Mouse (Mus musculus) CH12.LX (cell line): ENCODE measurements around the gene R3hdm2. TPM values are rescaled to one million over a fixed set of nuclear protein-coding genes. Genes with fewer than 3 reads are reported as not detected.

Experiments
- DNase-seq: peaks from one replicate; pipeline ENCODE4 v3.0.0-alpha.2; 2013; ENCODE audit errors: extremely low read depth
- H3K27ac ChIP-seq: 2 replicates; pipeline ENCODE4 v1.5.1; 2012; ENCODE audit warnings: low read depth, mild to moderate bottlenecking, control low read depth, moderate library complexity; ENCODE audit not compliant: insufficient read depth
- H3K27me3 ChIP-seq: replicated peaks from 2 replicates; pipeline ENCODE3; 2012; ENCODE audit warnings: inconsistent platforms
- H3K36me3 ChIP-seq, 2 experiments: replicated peaks in 1 of 2; 2 replicates each; pipeline versions ENCODE3 to v1.6.1; 2012; ENCODE audit warnings: inconsistent platforms in 1 of 2, low read length in 1 of 2, mild to moderate bottlenecking in 1 of 2, mixed read lengths in 1 of 2, moderate library complexity in 1 of 2; ENCODE audit not compliant: control insufficient read depth in 1 of 2, insufficient read depth in 1 of 2
- H3K4me1 ChIP-seq, 2 experiments: 2 replicates each; pipeline ENCODE4 v1.6.1; 2012; ENCODE audit warnings: inconsistent platforms in 1 of 2, moderate library complexity in 1 of 2; ENCODE audit not compliant: insufficient read depth in 2 of 2, control insufficient read depth in 1 of 2
- H3K4me2 ChIP-seq: 2 replicates; pipeline ENCODE4 v1.6.1; 2012; ENCODE audit warnings: low read depth, mild to moderate bottlenecking, control low read depth; ENCODE audit not compliant: poor library complexity, insufficient read depth, severe bottlenecking
- H3K4me3 ChIP-seq, 3 experiments: fragments of 150-350 bp in 1 of 3; sonication (generic) in 1 of 3; replicated peaks in 1 of 3; 2 replicates each; pipeline versions ENCODE3 to v1.5.1; 2011 to 2012; ENCODE audit warnings: low read depth in 2 of 3, low read length in 2 of 3, mild to moderate bottlenecking in 2 of 3, moderate library complexity in 2 of 3, control low read depth in 1 of 3, improper control_type of control experiment in 1 of 3, inconsistent platforms in 1 of 3, mixed read lengths in 1 of 3; ENCODE audit not compliant: poor library complexity in 1 of 3
- H3K79me2 ChIP-seq: replicated peaks from 2 replicates; pipeline ENCODE4 v1.6.1; 2012; ENCODE audit warnings: mild to moderate bottlenecking, moderate library complexity; ENCODE audit not compliant: control insufficient read depth, poor library complexity, insufficient read depth, severe bottlenecking; ENCODE audit errors: extremely low read depth
- H3K9ac ChIP-seq: 2 replicates; pipeline ENCODE4 v1.6.1; 2012; ENCODE audit warnings: low read depth, mild to moderate bottlenecking, control low read depth, moderate library complexity; ENCODE audit not compliant: insufficient read depth
- H3K9me3 ChIP-seq: replicated peaks from 2 replicates; pipeline ENCODE3; 2012; ENCODE audit warnings: low read length, inconsistent platforms, mixed read lengths
- BHLHE40 ChIP-seq: IDR thresholded peaks from 2 replicates; pipeline ENCODE4 v1.6.1; 2011; ENCODE audit warnings: mild to moderate bottlenecking, low read depth, low read length, improper control_type of control experiment
- CHD1 ChIP-seq: IDR thresholded peaks from 2 replicates; pipeline ENCODE4 v1.6.1; 2012; ENCODE audit warnings: low read depth, low read length, improper control_type of control experiment, inconsistent platforms
- CTCF ChIP-seq, 2 experiments: IDR thresholded peaks in 1 of 2; conservative IDR thresholded peaks in 1 of 2; 2 replicates each; pipeline ENCODE4 v1.5.1; 2011 to 2012; ENCODE audit warnings: low read depth in 2 of 2, low read length in 2 of 2, improper control_type of control experiment in 1 of 2, inconsistent platforms in 1 of 2, mild to moderate bottlenecking in 1 of 2, moderate library complexity in 1 of 2
- ELF1 ChIP-seq: IDR thresholded peaks from 2 replicates; pipeline ENCODE4 v1.6.1; 2014; ENCODE audit warnings: low read depth, mild to moderate bottlenecking, inconsistent platforms, low read length, improper control_type of control experiment
- GABPA ChIP-seq: IDR thresholded peaks from 2 replicates; pipeline ENCODE4 v1.6.1; 2012; ENCODE audit warnings: low read depth, low read length, improper control_type of control experiment, inconsistent platforms; ENCODE audit not compliant: insufficient replicate concordance
- HCFC1 ChIP-seq: IDR thresholded peaks from 2 replicates; pipeline ENCODE4 v1.6.1; 2012; ENCODE audit warnings: low read depth, mild to moderate bottlenecking, inconsistent platforms, low read length, improper control_type of control experiment
- JUN ChIP-seq: IDR thresholded peaks from 2 replicates; pipeline ENCODE4 v1.6.1; 2011; ENCODE audit warnings: low read depth, mild to moderate bottlenecking, low read length, improper control_type of control experiment, moderate library complexity; ENCODE audit not compliant: insufficient read depth
- KAT2A ChIP-seq: IDR thresholded peaks from 2 replicates; pipeline ENCODE4 v1.6.1; 2012; ENCODE audit warnings: low read length, improper control_type of control experiment, inconsistent platforms; ENCODE audit not compliant: insufficient replicate concordance
- MAX ChIP-seq: IDR thresholded peaks from 2 replicates; pipeline ENCODE4 v1.6.1; 2011; ENCODE audit warnings: low read length, improper control_type of control experiment
- MXI1 ChIP-seq: IDR thresholded peaks from 2 replicates; pipeline ENCODE4 v1.6.1; 2011; ENCODE audit warnings: mild to moderate bottlenecking, low read depth, low read length, improper control_type of control experiment
- NRF1 ChIP-seq: IDR thresholded peaks from 2 replicates; pipeline ENCODE4 v1.6.1; 2014; ENCODE audit warnings: low read depth, mild to moderate bottlenecking, inconsistent platforms, low read length, improper control_type of control experiment, moderate library complexity
- RCOR1 ChIP-seq: conservative IDR thresholded peaks from 2 replicates; pipeline ENCODE4 v1.6.1; 2012; ENCODE audit warnings: low read depth, mild to moderate bottlenecking, inconsistent platforms, low read length, improper control_type of control experiment
- TBP ChIP-seq: conservative IDR thresholded peaks from 2 replicates; pipeline ENCODE4 v1.6.1; 2011; ENCODE audit warnings: low read depth, low read length, improper control_type of control experiment
- USF2 ChIP-seq: conservative IDR thresholded peaks from 2 replicates; pipeline ENCODE4 v1.6.1; 2011; ENCODE audit warnings: low read depth, low read length, improper control_type of control experiment
- ZC3H11A ChIP-seq: IDR thresholded peaks from 2 replicates; pipeline ENCODE4 v1.6.1; 2012; ENCODE audit warnings: low read depth, mild to moderate bottlenecking, inconsistent platforms, low read length, improper control_type of control experiment
- ZMIZ1 ChIP-seq: IDR thresholded peaks from 2 replicates; pipeline ENCODE4 v1.6.1; 2012; ENCODE audit warnings: low read depth, mild to moderate bottlenecking, inconsistent platforms, low read length, improper control_type of control experiment
- ZNF384 ChIP-seq: IDR thresholded peaks from 2 replicates; pipeline ENCODE4 v1.6.1; 2012; ENCODE audit warnings: low read depth, low read length, improper control_type of control experiment, inconsistent platforms
- dilution Hi-C: fragments of 300-500 bp; cut with MboI; formaldehyde crosslinking; loops from 2 replicates; pipeline ENCODE4 v1.14.3; 2020; ENCODE audit warnings: low sequenced_read_pairs; ENCODE audit not compliant: extremely low pct_unique_long_range_greater_than_20kb, extremely low pct_ligation_motif_present
- in situ Hi-C: fragments of 300-500 bp; cut with MboI; formaldehyde crosslinking; loops from 3 replicates; pipeline ENCODE4 v1.14.3; 2019; ENCODE audit warnings: low sequenced_read_pairs, low pct_ligation_motif_present, low pct_unique_long_range_greater_than_20kb, mixed read lengths
- polyA plus RNA-seq: library from polyadenylated mRNA; unstranded; fragments of >175 nt; gene quantifications from 2 replicates; pipeline ENCODE4 v1.2.1, GENCODE M21; 2012; ENCODE audit warnings: low read depth; ENCODE audit not compliant: insufficient read length
- total RNA-seq, 2 experiments: library from RNA; depleted of rRNA; stranded (reverse); fragments of 300-350 nt in 1 of 2; fragments of >200 nt in 1 of 2; gene quantifications; 2 replicates each; pipeline ENCODE4 v1.2.3; 2012 to 2014

Gene R3hdm2
- total and polyA plus RNA-seq, 3 experiments: 7.0 to 23.6 (median 8.7) TPM

DNA sequence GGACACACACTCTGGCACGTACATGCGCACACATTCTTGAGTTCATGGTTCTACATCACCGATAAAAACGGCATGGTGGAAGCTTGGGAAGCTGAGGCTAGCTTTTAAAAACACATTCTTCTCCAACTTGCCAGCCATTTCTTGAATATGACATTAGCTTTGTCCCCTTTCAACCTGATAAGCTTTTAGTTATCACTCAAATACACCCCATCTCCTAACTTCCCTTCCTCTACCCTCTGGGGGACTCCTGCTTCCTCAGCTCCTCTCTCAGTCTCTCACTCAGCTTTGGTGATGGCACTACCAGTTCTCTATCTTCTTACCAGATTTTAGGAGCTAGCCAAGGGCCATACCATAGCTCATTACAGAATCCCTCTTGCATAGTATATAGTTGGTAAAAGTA lies 95.0 kb downstream of the R3hdm2 start:
- no peak overlapping the region for H3K27ac ChIP-seq
- DNase-seq: no peak

DNA sequence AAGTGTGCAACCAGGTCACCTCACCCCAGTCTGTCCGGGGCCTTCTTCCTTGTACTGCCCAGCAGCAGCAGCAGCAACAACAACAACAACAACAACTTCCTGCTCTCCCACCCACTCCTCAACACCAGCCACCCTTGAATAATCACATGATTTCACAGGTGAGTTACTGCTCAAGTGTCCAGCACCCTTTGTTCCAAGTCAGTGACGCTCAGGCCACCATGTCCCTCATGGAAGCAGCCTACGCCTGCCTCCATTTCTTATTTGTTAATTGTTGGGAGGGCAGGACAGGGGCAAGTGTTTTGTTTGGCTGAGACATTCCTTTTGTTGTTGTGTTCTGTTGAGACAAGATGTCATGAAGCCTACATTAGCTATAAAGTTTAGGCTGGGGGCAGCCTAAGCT lies 96.4 kb downstream of the R3hdm2 start:
- no peaks in the 10 kb centered on the region for H3K79me2 ChIP-seq
- no peak overlapping the region for H3K4me2 ChIP-seq
- peaks cover 26 to 78% of the 10 kb centered on the region in 2 experiments for H3K36me3 ChIP-seq
- DNase-seq: no peak
- no peak overlapping the region for H3K27ac ChIP-seq
- no peak overlapping the region for H3K4me3 ChIP-seq
- dilution Hi-C loops (no loop called here), in situ Hi-C loops (no loop called here)
- TF ChIP-seq RCOR1 (no peak), ZMIZ1 (no peak), NRF1 (no peak), CTCF (conservative IDR thresholded peaks at IDR 0.05 in 1 of 2, IDR thresholded peaks at IDR 0.05 in 1 of 2; ENCODE audit: low read depth in 2 of 2, low read length in 2 of 2) (no peak), JUN (no peak), ZC3H11A (no peak)
- no peaks in the 10 kb centered on the region for H3K9me3 ChIP-seq
- no peak overlapping the region for H3K9ac ChIP-seq
- H3K4me1 ChIP-seq: peaks cover 2 to 15% of the 10 kb centered on the region in 2 experiments
- no peaks in the 10 kb centered on the region for H3K27me3 ChIP-seq

More for the DNA sequence above, 95.0 kb downstream of the R3hdm2 start:
- H3K27me3 ChIP-seq: no peaks in the 10 kb centered on the region
- in situ Hi-C loops: no loop called here
- no peak overlapping the region for H3K4me3 ChIP-seq
- H3K9me3 ChIP-seq: no peaks in the 10 kb centered on the region
- no peak overlapping the region for H3K4me2 ChIP-seq
- dilution Hi-C loops: no loop called here
- no peaks in the 10 kb centered on the region for H3K79me2 ChIP-seq
- no peak overlapping the region for H3K9ac ChIP-seq
- H3K36me3 ChIP-seq: peaks cover 26 to 70% of the 10 kb centered on the region in 2 experiments
- TF ChIP-seq ZNF384 (no peak), KAT2A (no peak), RCOR1 (no peak), TBP (no peak), GABPA (no peak)
- TF ChIP-seq, all 38 proteins: peak for 0
- H3K4me1 ChIP-seq: peaks cover 2 to 14% of the 10 kb centered on the region in 2 experiments

DNA sequence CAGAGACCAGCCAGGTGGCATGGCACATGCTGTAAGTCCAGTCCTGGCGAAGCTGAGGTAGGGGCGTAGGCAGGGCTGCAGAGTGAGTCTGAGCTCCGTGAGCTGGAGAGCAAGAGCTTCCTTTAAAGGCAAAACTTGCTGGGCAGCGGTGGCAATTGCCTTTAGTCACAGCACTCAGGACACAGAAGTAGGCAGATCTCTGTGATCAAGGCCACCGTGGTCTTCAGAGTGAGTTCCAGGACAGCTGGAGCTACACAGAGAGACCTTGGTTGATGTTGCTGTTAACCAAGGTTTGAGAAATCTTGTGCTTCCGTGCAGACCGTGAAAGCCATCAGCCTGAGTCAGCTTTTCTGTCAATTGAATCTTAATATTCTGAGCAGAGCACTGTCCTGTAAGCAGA lies 97.2 kb downstream of the R3hdm2 start:
- Histone ChIP-seq H3K79me2 (no peaks in the 10 kb centered on the region), H3K9me3 (no peaks in the 10 kb centered on the region), H3K4me3 (no peak overlapping the region), H3K27ac (no peak overlapping the region), H3K4me1 (peaks cover 0 to 10% of the 10 kb centered on the region in 2 experiments; a peak in 2 of 4 replicates), H3K4me2 (no peak overlapping the region), H3K36me3 (peaks cover 22 to 78% of the 10 kb centered on the region in 2 experiments), H3K9ac (no peak overlapping the region), H3K27me3 (no peaks in the 10 kb centered on the region)
- dilution Hi-C loops: no loop called here
- no peak for DNase-seq
- no peak for TF ChIP-seq CHD1
- TF ChIP-seq ELF1: no peak
- TF ChIP-seq ZNF384: no peak
- TF ChIP-seq MAX: no peak
- TF ChIP-seq ZMIZ1: no peak
- TF ChIP-seq USF2: no peak
- no peak for TF ChIP-seq HCFC1
- TF ChIP-seq TBP: no peak
- no peak for TF ChIP-seq MXI1
- no peak for TF ChIP-seq BHLHE40
- in situ Hi-C loops: no loop called here
